In the genomic region with DNA sequence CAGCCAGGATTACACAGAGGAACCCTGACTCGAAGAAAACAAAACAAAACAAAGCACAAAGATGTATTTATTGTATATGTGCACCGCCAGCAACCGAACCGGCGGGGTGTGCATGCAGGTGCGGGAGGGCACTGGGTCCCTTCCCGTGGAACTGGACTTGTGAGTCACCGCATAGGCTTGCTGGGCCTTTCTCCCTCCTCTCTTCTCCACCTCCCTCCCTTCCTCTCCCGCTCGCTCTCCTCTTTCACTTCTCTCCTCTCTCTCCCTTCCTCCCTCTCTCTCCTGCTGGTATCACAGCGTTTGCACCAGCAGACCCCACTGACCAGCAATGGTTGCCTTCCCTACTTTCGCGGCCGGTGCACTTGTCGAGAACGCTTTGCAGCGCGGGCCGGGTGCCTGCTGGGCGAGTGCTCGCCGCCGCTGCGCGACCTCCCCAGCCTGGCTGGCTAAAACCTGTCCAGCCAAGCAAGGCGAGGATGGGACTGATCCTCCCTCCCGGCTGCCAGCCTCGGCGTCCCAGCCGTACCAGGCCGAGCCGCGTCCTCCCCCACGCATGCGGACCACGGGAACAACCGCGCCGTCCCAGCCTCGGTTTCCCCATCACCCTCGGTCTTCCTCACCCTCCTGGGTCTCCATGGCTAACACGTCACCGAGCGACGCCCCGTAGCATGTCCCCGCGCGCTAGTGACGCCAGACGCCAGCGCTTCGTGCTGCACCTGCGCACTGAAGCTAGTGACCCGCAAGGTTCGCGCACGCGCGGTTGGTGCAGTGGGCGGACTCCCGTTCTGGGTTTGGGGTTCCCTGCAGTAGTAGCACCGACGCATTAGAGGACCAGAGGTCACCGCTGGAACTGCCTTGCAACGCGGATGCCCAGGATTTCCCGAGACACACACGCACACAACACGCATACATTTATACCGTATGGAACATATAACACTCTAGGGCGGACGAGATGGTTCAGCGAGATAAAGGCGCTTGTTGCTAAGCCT, we compare ENCODE assay signal across 8 mouse cellular contexts. TPM values are rescaled to one million over a fixed set of nuclear protein-coding genes. Genes with fewer than 3 reads are reported as not detected.
DNase-seq lines count a peak whose midpoint lies in the region; ATAC-seq lines count a peak whose summit lies in the region.

Gene Mthfsd, minus strand, starts transcription at position 725 of the 989 bp plus-strand sequence.

- H3K27ac ChIP-seq in heart, embryonic 14.5 days (replicated peaks in 1 of 2; ENCODE audit: control insufficient read depth in 1 of 2, insufficient read depth in 1 of 2, low read depth in 2 of 2, low read length in 2 of 2): peak within 1 kb of the TSS; percentile 18 to 76
- H3K27ac ChIP-seq in liver, embryonic 13.5 days: peak within 1 kb of the TSS; percentile 71
- peak within 1 kb of the TSS; percentile 71 for H3K27ac ChIP-seq in stomach, embryonic 16.5 days (ENCODE audit: low read length)

- H3K9me3 ChIP-seq in heart, embryonic 14.5 days (ENCODE audit: control insufficient read depth, low read length): no peaks in the 10 kb centered on the region
- no peaks in the 10 kb centered on the region for H3K9me3 ChIP-seq in liver, embryonic 13.5 days (replicated peaks)
- no peaks in the 10 kb centered on the region for H3K9me3 ChIP-seq in stomach, embryonic 16.5 days (replicated peaks; ENCODE audit: control insufficient read depth, low read length)

- peaks cover 3 to 31% of the 10 kb centered on the region in 2 experiments; a peak in 3 of 4 replicates for H3K4me1 ChIP-seq in heart, embryonic 14.5 days (ENCODE audit: control insufficient read depth in 2 of 2, insufficient read depth in 2 of 2, low read length in 2 of 2)
- H3K4me1 ChIP-seq in liver, embryonic 13.5 days (replicated peaks): peaks cover 18% of the 10 kb centered on the region
- peaks cover 7% of the 10 kb centered on the region for H3K4me1 ChIP-seq in stomach, embryonic 16.5 days (ENCODE audit: control insufficient read depth, insufficient read depth, low read length)

- 1% methylated on average over 75 of the region's 75 CpGs for WGBS in heart, embryonic 14.5 days
- 2% methylated on average over 75 of the region's 75 CpGs for WGBS in liver, embryonic 13.5 days (ENCODE audit: insufficient replicate concordance)
- 1% methylated on average over 75 of the region's 75 CpGs for WGBS in stomach, embryonic 16.5 days

- H3K9ac ChIP-seq in heart, embryonic 14.5 days (ENCODE audit: low read length): peak within 1 kb of the TSS; percentile 92
- H3K9ac ChIP-seq in liver, embryonic 13.5 days: peak within 1 kb of the TSS; percentile 86
- peak within 1 kb of the TSS; percentile 89 for H3K9ac ChIP-seq in stomach, embryonic 16.5 days (ENCODE audit: low read length)

- H3K36me3 ChIP-seq in heart, embryonic 14.5 days (ENCODE audit: control insufficient read depth, insufficient read depth, low read length): peaks cover 23% of the 10 kb centered on the region
- peaks cover 25% of the 10 kb centered on the region for H3K36me3 ChIP-seq in liver, embryonic 13.5 days
- no peaks in the 10 kb centered on the region for H3K36me3 ChIP-seq in stomach, embryonic 16.5 days (ENCODE audit: control insufficient read depth, insufficient read depth, low read length)

- peak; percentile 88 for ATAC-seq in CD4-positive, CD25-positive, alpha-beta regulatory T cell, adult 4 months
- peak; percentile 83 for ATAC-seq in heart, embryonic 14.5 days (ENCODE audit: insufficient number of reproducible peaks, insufficient read depth, low FRiP score, low read depth)
- peak; percentile 93 for ATAC-seq in liver, embryonic 13.5 days (ENCODE audit: low read depth)
- peak; percentile 93 for ATAC-seq in stomach, embryonic 16.5 days (ENCODE audit: insufficient read depth, low FRiP score)

- H3K4me2 ChIP-seq in heart, embryonic 14.5 days (ENCODE audit: low read length): peak within 1 kb of the TSS; percentile 90
- peak within 1 kb of the TSS; percentile 78 for H3K4me2 ChIP-seq in liver, embryonic 13.5 days
- peak within 1 kb of the TSS; percentile 82 for H3K4me2 ChIP-seq in stomach, embryonic 16.5 days (ENCODE audit: low read depth, low read length)

- DNase-seq in c-Kit-negative CD71-positive TER-119-positive erythroid progenitor cells, embryonic 14.5 days (ENCODE audit: low read depth, low spot score): peak; percentile 80
- DNase-seq in fibroblast of lung, adult 2 months (ENCODE audit: low read depth): peak; percentile 95
- peak; percentile 99 for DNase-seq in kidney, postnatal 14 days
- peak; percentile 97 for DNase-seq in liver, embryonic 13.5 days
- DNase-seq in neural tube, embryonic 10.5 days (ENCODE audit: extremely low spot score, low spot score): peak; percentile 98

- H3K4me3 ChIP-seq in heart, embryonic 14.5 days (ENCODE audit: control insufficient read depth in 1 of 2, insufficient read depth in 1 of 2, low read depth in 1 of 2, low read length in 2 of 2): peak within 1 kb of the TSS; percentile 63 to 94
- H3K4me3 ChIP-seq in liver, embryonic 13.5 days (replicated peaks): peak within 1 kb of the TSS; percentile 86
- H3K4me3 ChIP-seq in stomach, embryonic 16.5 days (replicated peaks; ENCODE audit: low read length): peak within 1 kb of the TSS; percentile 85

- peaks cover 3% of the 10 kb centered on the region; the same call in 1 of the 2 replicates for H3K27me3 ChIP-seq in heart, embryonic 14.5 days (ENCODE audit: control insufficient read depth, insufficient read depth, low read length)
- peaks cover 25% of the 10 kb centered on the region for H3K27me3 ChIP-seq in liver, embryonic 13.5 days
- no peaks in the 10 kb centered on the region for H3K27me3 ChIP-seq in stomach, embryonic 16.5 days (ENCODE audit: control insufficient read depth, insufficient read depth, low read length)

RNA-seq across cellular contexts. Expression of gene Mthfsd, which starts in this region (rescaled TPM):
- polyA plus RNA-seq in CD4-positive, CD25-positive, alpha-beta regulatory T cell, adult 4 months (2017; shearing (Covaris generic)): 10 to 100 TPM; 19.7 to 36.8 TPM
- polyA plus RNA-seq in heart, embryonic 14.5 days (2014; fragmentation: Nextera tagmentation; extraction: Ambion mirVana): 37.4 and 41.1 TPM in 2 replicates
- polyA plus RNA-seq in liver, embryonic 13.5 days (2015; fragmentation: Nextera tagmentation; extraction: Ambion mirVana): 25.6 and 26.9 TPM in 2 replicates
- 51.1 and 57.5 TPM in 2 replicates for polyA plus RNA-seq in stomach, embryonic 16.5 days (2015; fragmentation: Nextera tagmentation; extraction: Ambion mirVana)

Comparison
In these comparisons a context has a peak if more than half of its experiments do, and no peak if none do; other contexts are left out.
1. Peak in every context shown above with its lines: DNase-seq, ATAC-seq, H3K4me3 ChIP-seq and H3K27ac ChIP-seq.